Mouse (Mus musculus) heart, embryonic 10.5 days (tissue): ENCODE measurements around the gene Aimp2. TPM values are rescaled to one million over a fixed set of nuclear protein-coding genes. Genes with fewer than 3 reads are reported as not detected.

ENCODE experiments used
- DNase-seq: peaks from one replicate; pipeline ENCODE4 v3.0.0-alpha.2; 2017; ENCODE audit warnings: low spot score
- H3K27ac ChIP-seq: fragments of 300-500 bp; sonication (generic); 2 replicates; pipeline ENCODE4 v1.5.1; 2016; ENCODE audit warnings: mild to moderate bottlenecking
- H3K27me3 ChIP-seq: fragments of 300-500 bp; sonication (generic); 2 replicates; pipeline ENCODE4 v1.6.1; 2016; ENCODE audit warnings: mild to moderate bottlenecking; ENCODE audit not compliant: poor library complexity, insufficient read depth, severe bottlenecking
- H3K36me3 ChIP-seq: fragments of 300-500 bp; sonication (generic); 2 replicates; pipeline ENCODE4 v1.6.1; 2016; ENCODE audit warnings: mild to moderate bottlenecking, moderate library complexity
- H3K4me1 ChIP-seq: fragments of 300-500 bp; sonication (generic); 2 replicates; pipeline ENCODE4 v1.6.1; 2016; ENCODE audit warnings: mild to moderate bottlenecking
- H3K4me3 ChIP-seq: fragments of 300-500 bp; sonication (generic); 2 replicates; pipeline ENCODE4 v1.5.1; 2016; ENCODE audit warnings: mild to moderate bottlenecking, moderate library complexity
- H3K9me3 ChIP-seq: fragments of 300-500 bp; sonication (generic); 2 replicates; pipeline ENCODE4 v1.6.1; 2016; ENCODE audit warnings: mild to moderate bottlenecking, moderate library complexity
- WGBS: fragments of 180-500 bp; shearing (Covaris S2); methylation state at CpG from one replicate; pipeline ENCODE4 v1.1.7; 2016; 5-methylcytosine and 5-hydroxymethylcytosine counted together
- polyA plus RNA-seq: library from polyadenylated mRNA; unstranded; fragments of >200 nt; fragmentation: Nextera tagmentation; extraction: Ambion mirVana; gene quantifications from 2 replicates; pipeline ENCODE4 v1.2.1, GENCODE M21; 2016

Aimp2 gene
- polyA plus RNA-seq, 1 experiment from 2014 or later = 127 TPM

GRCm38 (mm10) chr5:143890741-143891140 lies 18.9 kb downstream of the Aimp2 start:
- Histone ChIP-seq H3K36me3 (peaks cover 74% of the 10 kb centered on the region), H3K4me3 (no peak overlapping the region), H3K27me3 (no peaks in the 10 kb centered on the region), H3K4me1 (peaks cover 6% of the 10 kb centered on the region; the same call in 1 of the 2 replicates), H3K27ac (no peak overlapping the region), H3K9me3 (no peaks in the 10 kb centered on the region)
- WGBS = 67% methylated on average over 6 of the region's 6 CpGs
- DNase-seq = no peak

DNA sequence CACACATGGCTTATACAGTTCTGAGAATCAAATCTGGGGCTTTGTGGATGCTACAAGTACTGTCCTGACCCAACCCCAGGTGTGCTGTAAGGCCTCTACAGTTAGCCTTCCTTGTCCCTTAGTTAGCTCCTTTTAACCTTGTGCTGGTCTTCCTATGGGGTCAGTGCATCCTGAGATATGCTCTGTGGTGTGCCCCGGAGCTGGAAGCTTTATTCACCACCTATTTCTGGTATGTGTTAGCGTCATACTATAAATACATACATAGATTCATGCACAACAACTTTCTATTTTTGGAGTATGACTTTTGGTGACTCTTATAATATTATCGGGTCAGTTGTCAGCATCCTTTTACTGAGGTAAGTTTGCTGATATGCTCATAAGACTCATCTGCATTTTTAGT lies 24.4 kb downstream of the Aimp2 start:
- H3K27ac ChIP-seq = no peak overlapping the region
- H3K36me3 ChIP-seq = peaks cover 94% of the 10 kb centered on the region
- no peaks in the 10 kb centered on the region for H3K4me1 ChIP-seq
- no peaks in the 10 kb centered on the region for H3K9me3 ChIP-seq
- DNase-seq = no peak
- H3K27me3 ChIP-seq = no peaks in the 10 kb centered on the region
- 92% methylated on average over 3 of the region's 3 CpGs for WGBS
- H3K4me3 ChIP-seq = no peak overlapping the region

DNA sequence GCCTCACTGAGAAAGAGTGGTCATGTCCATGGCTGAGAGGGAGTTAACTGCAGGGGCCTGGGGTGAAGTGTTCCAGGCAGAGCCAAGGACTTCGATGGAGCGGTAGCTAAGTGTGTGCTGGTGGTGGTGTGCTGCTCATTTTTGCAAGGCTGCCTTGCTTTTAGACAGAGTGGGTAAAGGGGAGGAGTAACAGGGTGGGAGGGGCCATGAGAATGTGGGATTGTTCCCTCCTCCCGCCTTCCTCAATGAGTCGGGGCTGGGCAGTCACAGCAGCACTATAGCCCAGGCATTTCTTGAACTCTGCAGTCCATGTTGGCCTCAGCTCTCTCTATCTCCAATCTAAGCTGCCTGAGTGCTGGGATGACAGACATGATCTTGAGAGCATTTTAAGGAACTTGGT lies 35.1 kb downstream of the Aimp2 start:
- Histone ChIP-seq H3K9me3 (no peaks in the 10 kb centered on the region), H3K4me1 (no peaks in the 10 kb centered on the region), H3K27me3 (no peaks in the 10 kb centered on the region), H3K36me3 (peaks cover 78% of the 10 kb centered on the region), H3K27ac (no peak overlapping the region), H3K4me3 (no peak overlapping the region)
- no peak for DNase-seq
- WGBS = 65% methylated on average over 4 of the region's 4 CpGs

DNA sequence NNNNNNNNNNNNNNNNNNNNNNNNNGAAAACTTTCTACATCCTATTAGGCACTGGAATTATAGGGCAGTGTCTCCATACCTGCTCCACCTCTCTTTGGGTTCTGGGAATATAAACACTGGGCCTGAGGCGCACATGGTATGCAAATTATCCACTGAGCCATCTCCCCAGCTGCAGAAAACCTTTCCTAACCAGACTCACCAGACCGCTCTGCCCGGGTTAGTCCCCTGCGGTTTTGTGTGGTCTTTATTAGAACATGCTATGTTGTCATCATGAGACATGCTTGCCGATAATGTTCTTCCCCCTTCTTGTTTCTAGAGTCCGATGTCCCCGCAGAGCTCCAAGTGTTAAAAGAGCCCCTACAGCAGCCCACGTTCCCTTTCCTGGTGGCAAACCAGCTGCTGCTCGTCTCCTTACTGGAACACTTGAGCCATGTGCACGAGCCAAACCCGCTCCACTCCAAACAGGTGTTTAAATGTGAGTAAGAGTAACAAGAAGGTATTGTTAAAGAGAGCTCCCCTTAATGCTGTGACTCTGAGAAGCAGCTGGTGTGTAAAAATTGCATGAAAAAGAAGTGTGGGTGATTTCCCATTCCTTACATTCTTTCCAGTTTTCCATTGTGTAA lies 38.0 kb downstream of the Aimp2 start:
- Histone ChIP-seq H3K4me1 (no peaks in the 10 kb centered on the region), H3K36me3 (peaks cover 50% of the 10 kb centered on the region), H3K9me3 (no peaks in the 10 kb centered on the region), H3K27ac (no peak overlapping the region), H3K27me3 (no peaks in the 10 kb centered on the region), H3K4me3 (no peak overlapping the region)
- 90% methylated on average over 11 of the region's 11 CpGs for WGBS
- DNase-seq = no peak

Other genes with a start within 250 kb of the Aimp2 start
- gene Usp42, start 177.6 kb downstream of the Aimp2 start, polyA plus RNA-seq = 15.7 and 15.9 TPM in 2 replicates
- 38.0 and 41.0 TPM in 2 replicates for gene Eif2ak1, start 92.1 kb downstream of the Aimp2 start, polyA plus RNA-seq
- gene Ankrd61, start 12.2 kb downstream of the Aimp2 start, polyA plus RNA-seq = 0.16 and 0.26 TPM in 2 replicates
- 28.3 and 33.9 TPM in 2 replicates for gene Pms2, start 117 bp upstream of the Aimp2 start, polyA plus RNA-seq
- 0.67 and 1.3 TPM in 2 replicates for gene Gm42421, start 18.3 kb upstream of the Aimp2 start, polyA plus RNA-seq
- 0.46 and 1.1 TPM in 2 replicates for gene Rsph10b, start 23.2 kb upstream of the Aimp2 start, polyA plus RNA-seq
- 62.0 and 84.6 TPM in 2 replicates for gene Ccz1, start 105.0 kb upstream of the Aimp2 start, polyA plus RNA-seq
- gene Ocm, start 116.8 kb upstream of the Aimp2 start, polyA plus RNA-seq = 0.21 TPM in 1 of 2 replicates, not detected in the other
- 5.3 and 6.0 TPM in 2 replicates for gene Lmtk2, start 190.6 kb upstream of the Aimp2 start, polyA plus RNA-seq